ENCODE assay signal across 12 mouse cellular contexts in the genomic region with DNA sequence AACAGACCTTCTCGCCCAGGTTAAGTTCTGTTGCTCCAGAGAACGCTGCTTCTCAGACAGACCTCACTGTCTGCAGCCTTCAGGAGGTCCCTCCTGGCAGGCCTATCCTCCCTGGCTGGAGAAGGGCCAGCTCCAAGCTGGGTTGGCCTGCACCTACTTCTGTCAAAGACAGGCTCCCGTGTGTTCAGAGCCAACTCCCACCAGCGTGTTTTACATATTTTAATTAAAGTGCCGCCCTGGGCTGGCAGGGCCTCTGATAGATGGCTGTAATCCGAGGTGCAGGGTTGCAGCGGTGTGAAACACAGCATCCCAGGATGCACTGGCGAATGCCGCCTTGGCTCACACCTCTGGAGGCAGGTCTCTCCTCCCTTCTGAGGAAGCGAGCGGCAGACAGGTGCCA. TPM values are rescaled to one million over a fixed set of nuclear protein-coding genes. Genes with fewer than 3 reads are reported as not detected.
DNase-seq lines count a peak whose midpoint lies in the region; ATAC-seq lines count a peak whose summit lies in the region.
"Had no signal": no experiment of that assay in that cellular context is flagged by ENCODE, and none has a peak within 500 bp of the region (broad histone marks: within the 10 kb centered on the region; RNA-seq: fewer than 3 reads in every experiment).

No protein-coding gene starts in this region.

- H3K27me3 ChIP-seq in heart, embryonic 16.5 days (ENCODE audit: control insufficient read depth, insufficient read depth, low read length) = no peaks in the 10 kb centered on the region
- no peaks in the 10 kb centered on the region for H3K27me3 ChIP-seq in hindbrain, embryonic 15.5 days
- H3K27me3 ChIP-seq: CH12.LX; stomach, embryonic 15.5 days had no signal

- H3K4me1 ChIP-seq in heart, embryonic 16.5 days (ENCODE audit: control insufficient read depth, insufficient read depth, low read length) = peaks cover 25% of the 10 kb centered on the region
- H3K4me1 ChIP-seq in hindbrain, embryonic 15.5 days (replicated peaks) = peaks cover 37% of the 10 kb centered on the region

- ATAC-seq in heart, embryonic 16.5 days (replicated peaks; ENCODE audit: extremely low read depth, insufficient read depth, low FRiP score) = peak; percentile 53; the same call in 1 of the 2 replicates
- peak; percentile 75 for ATAC-seq in hindbrain, embryonic 15.5 days (ENCODE audit: low FRiP score, low read depth)
- ATAC-seq in activated CD4-positive, CD25-positive, alpha-beta regulatory T cell, adult 4 months = no peak

- no peak overlapping the region for H3K4me3 ChIP-seq in heart, embryonic 16.5 days (ENCODE audit: low read length)
- no peak overlapping the region for H3K4me3 ChIP-seq in hindbrain, embryonic 15.5 days
- H3K4me3 ChIP-seq: stomach, embryonic 15.5 days had no signal

- 32% methylated on average over 11 of the region's 11 CpGs for WGBS in heart, embryonic 16.5 days
- WGBS in hindbrain, embryonic 15.5 days = 28% methylated on average over 11 of the region's 11 CpGs

- peak overlapping the region; percentile 21 for H3K4me2 ChIP-seq in heart, embryonic 16.5 days (ENCODE audit: low read depth, low read length)
- no peak overlapping the region for H3K4me2 ChIP-seq in hindbrain, embryonic 15.5 days
- H3K4me2 ChIP-seq: lung, embryonic 14.5 days; stomach, embryonic 15.5 days had no signal

- no peak for DNase-seq in heart, adult 11 months
- peak; percentile 39 for DNase-seq in MN1 (ENCODE audit: low spot score)
- peak; percentile 91 to 96 for DNase-seq in cerebellum, postnatal 10 days
- no peak for DNase-seq in Muller cell, postnatal 12 days (ENCODE audit: inconsistent ontology term)
- no peak for DNase-seq in thymus, postnatal 14 days
- DNase-seq: adrenal gland, adult 8-10 months; lung, embryonic 14.5 days had no signal

- no peak overlapping the region for H3K9ac ChIP-seq in heart, embryonic 16.5 days (ENCODE audit: low read length)
- no peak overlapping the region for H3K9ac ChIP-seq in hindbrain, embryonic 15.5 days
- H3K9ac ChIP-seq: lung, embryonic 14.5 days; stomach, embryonic 15.5 days had no signal

- H3K36me3 ChIP-seq in heart, embryonic 16.5 days (ENCODE audit: control insufficient read depth, insufficient read depth) = no peaks in the 10 kb centered on the region
- H3K36me3 ChIP-seq in hindbrain, embryonic 15.5 days = no peaks in the 10 kb centered on the region
- H3K36me3 ChIP-seq: stomach, embryonic 15.5 days had no signal

- H3K9me3 ChIP-seq in heart, embryonic 16.5 days (replicated peaks; ENCODE audit: control insufficient read depth, low read length) = no peaks in the 10 kb centered on the region
- H3K9me3 ChIP-seq in hindbrain, embryonic 15.5 days = no peaks in the 10 kb centered on the region
- H3K9me3 ChIP-seq: stomach, embryonic 15.5 days had no signal

- no peak overlapping the region for H3K27ac ChIP-seq in heart, embryonic 16.5 days (ENCODE audit: low read length)
- peak overlapping the region; percentile 68 for H3K27ac ChIP-seq in hindbrain, embryonic 15.5 days (replicated peaks)
- H3K27ac ChIP-seq: stomach, embryonic 15.5 days had no signal

RNA-seq across cellular contexts. Expression of a gene that starts 5.5 kb away (rescaled TPM):
- not detected in 2 replicates for polyA plus RNA-seq in heart, embryonic 16.5 days (2015; fragmentation: Nextera tagmentation; extraction: Ambion mirVana)
- polyA plus RNA-seq in hindbrain, embryonic 15.5 days (2015; fragmentation: Nextera tagmentation; extraction: Ambion mirVana) = 0.17 and 0.29 TPM in 2 replicates
- polyA plus RNA-seq in activated CD4-positive, CD25-positive, alpha-beta regulatory T cell, adult 4 months (2017; shearing (Covaris generic)) = not detected
- polyA plus RNA-seq: lung, embryonic 14.5 days; stomach, embryonic 15.5 days had no signal

Comparison
In these comparisons a context has a peak if more than half of its experiments do, and no peak if none do; other contexts are left out.
1. DNase-seq: peak in MN1 (single experiment) and cerebellum, postnatal 10 days (2 of 2); none in heart, adult 11 months (single experiment), Muller cell, postnatal 12 days (single experiment) and thymus, postnatal 14 days (single experiment).